Mouse (Mus musculus) inflammation-experienced regulatory T-cells, adult 6 months (primary cell): ENCODE results near the gene Map4. TPM values are rescaled to one million over a fixed set of nuclear protein-coding genes. Genes with fewer than 3 reads are reported as not detected.

Source experiments
- ATAC-seq: one replicate; pipeline ENCODE4 v1.8.0; 2017
- polyA plus RNA-seq, 3 experiments: library from polyadenylated mRNA; unstranded; fragments of 100-300 nt; shearing (Covaris generic); gene quantifications; one replicate each; pipeline ENCODE4 v1.2.1; 2017

The Map4 gene
- 10 to 100 TPM; 32.9 to 44.2 (median 35.5) TPM for polyA plus RNA-seq

DNA sequence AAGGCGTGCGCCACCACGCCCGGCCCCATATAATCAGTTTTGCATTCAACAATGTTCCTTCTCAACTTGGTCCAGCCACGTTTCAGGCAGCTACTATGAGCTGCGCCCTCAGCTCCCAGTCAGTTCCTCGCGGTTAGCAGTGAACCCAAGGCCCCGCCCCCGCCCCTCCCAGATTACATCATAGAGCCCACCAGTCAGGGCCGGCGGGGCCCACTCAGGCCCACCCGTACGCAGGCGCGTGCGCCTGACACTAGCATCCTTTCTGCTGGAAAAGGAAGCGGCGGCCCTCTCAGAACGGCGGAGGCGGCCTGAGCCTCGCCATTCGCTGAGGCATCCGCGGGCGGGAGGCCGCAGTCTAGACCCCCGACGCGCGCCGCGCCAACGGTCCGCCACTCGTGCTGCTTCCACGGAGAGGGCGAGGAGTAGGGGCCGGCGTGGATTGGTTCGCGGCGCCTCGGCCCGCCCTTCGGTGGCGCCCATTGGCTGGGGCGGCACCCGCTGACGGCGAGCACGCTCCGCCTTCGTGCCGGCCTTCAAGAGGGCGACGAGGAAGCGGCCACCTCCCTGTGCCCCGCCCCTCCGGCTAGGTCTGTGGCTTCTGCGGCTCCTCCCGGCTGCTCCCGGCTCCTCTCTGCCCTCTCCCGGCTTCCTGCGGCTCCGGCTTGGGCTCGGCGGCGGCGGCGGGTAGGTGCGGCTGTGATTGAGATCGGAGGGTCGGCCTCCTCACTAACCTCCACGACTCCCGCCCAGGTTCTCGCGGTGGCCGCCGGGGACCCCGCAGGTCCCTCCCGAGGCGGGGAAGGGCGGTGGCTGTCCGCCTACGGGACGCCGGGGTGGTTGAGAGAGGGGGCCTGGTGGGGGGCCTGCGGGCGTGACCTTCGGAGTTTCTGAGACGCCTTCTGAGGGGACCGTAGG, at the start of gene Map4:
TSS of gene Map4 (plus strand) at position 204 of the 915 bp plus-strand sequence.
- peak; percentile 85 for ATAC-seq

DNA sequence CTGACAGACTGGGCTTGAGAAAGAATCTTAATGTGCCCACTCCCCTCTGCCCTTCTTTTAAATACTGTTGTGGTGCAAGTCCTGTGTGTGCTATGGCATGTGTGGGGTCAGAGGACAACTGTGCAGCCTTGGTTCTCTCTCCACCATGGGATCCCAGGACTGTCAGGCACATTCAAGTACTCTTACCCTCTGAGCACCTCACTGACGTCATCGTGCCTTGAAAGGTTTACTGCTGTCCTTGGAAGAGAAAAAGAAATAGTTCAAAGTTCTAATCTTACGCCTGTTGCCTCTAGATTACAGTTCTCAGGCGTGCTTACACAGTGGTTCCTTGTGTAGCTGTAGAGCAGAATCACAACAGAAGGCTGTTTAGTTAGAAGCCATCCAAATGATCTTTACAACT, 45.0 kb upstream of the Map4 start:
- ATAC-seq: no peak

DNA sequence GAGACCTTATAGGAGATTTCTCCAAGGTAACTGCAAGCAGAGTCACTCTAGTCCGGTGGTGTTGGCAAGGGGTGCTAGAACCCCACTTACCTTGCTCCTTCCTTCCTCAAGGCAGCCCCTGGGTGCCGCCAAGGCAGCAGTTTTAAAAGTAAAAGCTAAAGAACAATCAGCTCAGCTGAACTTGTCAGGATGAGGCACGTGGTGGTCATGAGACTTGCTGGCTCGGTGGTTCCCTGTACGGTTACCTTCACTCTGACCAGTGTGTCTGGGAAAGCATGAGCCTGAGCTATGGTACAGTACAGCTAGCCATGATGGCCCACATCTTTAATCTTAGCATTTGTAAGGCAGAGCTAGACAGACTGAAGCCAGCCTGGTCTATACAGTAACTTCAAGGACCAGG, 43.9 kb upstream of the Map4 start:
- no peak for ATAC-seq

- ATAC-seq: no peak
These were observed 39.8 kb upstream of the Map4 start for GRCm38 (mm10) chr9:109891501-109891900.

GRCm38 (mm10) chr9:109892651-109893250, 38.5 kb upstream of the Map4 start:
- ATAC-seq: peak; percentile 35

- ATAC-seq: peak; percentile 67
These were observed 36.7 kb upstream of the Map4 start for GRCm38 (mm10) chr9:109894413-109895090.

DNA sequence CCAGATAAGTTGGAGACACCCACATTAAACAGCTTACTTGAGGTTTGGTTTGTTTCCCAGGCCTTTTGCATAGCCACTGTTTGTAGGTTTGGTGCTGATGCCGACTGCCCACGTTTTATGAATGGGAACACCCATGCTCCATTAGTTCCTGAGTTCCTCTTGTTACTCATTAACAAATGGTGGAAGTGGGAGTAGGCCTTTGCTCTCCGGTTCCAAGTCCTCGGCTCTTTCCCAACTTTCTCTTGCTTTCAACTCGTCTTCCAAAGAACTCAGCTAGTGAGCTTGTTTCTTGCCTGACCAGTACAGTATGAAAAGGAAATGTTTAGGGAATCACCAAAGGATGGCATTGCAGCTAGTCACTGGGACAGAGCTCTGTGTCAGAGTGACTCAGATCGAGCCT, 35.7 kb upstream of the Map4 start:
- ATAC-seq: no peak

DNA sequence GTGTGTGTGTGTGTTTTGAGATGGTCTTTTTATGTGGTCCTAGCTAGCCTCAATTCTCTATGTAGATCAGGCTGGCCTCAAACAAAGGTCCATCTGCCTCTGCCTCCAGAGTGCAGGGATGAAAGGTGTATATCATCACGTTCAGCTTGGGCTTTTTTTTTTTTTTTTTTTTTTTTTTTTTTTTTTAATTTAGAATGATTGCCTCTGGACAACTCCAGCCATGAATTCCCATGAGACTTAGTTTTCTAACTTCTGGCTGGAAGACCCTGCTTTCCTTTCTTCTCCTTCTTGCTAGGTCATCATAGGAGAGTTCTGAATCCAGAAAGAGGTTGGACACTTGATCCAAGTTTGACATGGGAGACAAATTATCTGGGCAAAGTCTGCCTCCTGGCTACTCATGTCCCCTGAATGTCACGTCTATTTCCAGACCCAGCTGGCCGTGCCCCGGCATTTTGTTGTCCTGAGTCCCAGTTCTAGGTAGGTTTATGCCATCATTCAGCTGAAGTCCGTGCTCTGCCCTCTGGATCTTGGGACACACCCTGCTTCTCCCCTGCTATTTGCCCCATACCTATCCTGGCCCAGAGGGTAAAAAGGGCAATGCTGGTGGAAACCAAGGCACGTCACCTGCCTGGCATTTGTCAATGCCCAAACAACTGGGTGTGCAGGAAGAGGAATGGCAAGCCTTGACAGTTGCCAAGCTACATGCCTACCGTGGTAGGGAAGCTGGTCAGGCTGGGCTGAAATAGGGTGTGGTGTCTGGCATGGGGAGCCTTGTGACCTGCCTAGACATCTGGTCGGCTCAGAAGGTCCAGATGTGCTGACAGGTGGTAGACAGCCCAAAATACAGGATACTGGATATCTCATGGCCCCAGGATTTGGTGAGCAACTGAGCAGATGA, 34.8 kb upstream of the Map4 start:
- ATAC-seq: no peak

GRCm38 (mm10) chr9:109898027-109898426, 33.2 kb upstream of the Map4 start:
- ATAC-seq: no peak

DNA sequence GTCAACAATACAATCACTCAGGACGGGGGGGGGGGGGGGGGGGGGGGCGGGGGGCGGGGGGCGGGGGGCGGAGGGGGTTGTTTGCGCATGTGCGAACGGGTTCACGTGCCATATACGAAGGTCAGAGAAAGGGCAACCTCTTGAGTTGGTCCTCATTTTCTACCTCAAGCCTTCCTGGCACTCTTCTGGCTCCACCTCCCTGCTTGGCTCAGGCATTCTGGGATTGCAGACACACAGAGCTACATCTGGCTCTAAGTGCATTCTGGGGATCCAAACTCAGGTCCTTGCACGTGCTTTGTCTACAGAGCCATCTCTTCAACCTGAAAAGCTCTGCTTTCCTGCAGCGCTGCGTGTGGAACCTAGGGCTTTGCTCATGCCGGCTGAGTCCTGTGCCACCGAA, 31.9 kb upstream of the Map4 start:
- no peak for ATAC-seq

DNA sequence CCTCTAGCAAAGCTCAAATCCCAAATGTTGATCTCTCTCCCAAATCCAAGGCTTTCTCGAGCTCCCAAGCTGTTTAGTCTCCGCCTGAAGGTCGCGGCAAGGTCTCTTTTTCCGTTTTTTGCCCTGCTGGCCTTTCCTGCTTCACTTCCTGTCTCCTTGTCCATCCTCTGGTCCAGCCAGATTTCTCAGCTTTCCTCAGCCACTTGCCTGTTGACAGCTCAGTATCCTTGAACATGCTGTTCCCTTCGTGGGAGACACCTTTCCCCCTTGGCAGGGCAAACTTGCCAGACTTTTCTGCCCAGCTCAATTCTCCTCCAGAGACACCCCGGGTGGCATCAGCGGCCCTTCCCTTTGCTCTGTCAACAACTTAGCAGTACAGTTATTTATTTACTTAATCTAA, 31.5 kb upstream of the Map4 start:
- ATAC-seq: no peak

GRCm38 (mm10) chr9:109900604-109901003, 30.7 kb upstream of the Map4 start:
- no peak for ATAC-seq

DNA sequence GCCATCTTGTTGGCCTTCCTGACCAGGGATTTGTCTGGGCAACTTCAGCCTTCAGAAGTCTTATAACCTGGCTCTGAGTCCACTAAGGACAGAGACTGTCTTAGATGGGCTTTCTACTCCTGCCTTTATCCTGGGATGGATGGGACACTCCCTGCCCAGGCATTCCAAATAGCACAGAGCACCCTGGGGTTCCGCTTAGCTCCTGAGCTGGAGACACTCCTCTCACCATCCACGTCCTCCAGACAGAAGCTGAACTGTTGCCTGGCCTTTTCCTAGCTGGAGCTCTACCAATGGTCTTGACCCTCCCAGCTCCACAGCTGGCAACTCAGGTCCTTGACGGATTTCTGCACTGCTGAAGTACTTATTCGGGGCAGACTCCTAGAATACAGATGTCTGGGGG, 29.0 kb upstream of the Map4 start:
- no peak for ATAC-seq

DNA sequence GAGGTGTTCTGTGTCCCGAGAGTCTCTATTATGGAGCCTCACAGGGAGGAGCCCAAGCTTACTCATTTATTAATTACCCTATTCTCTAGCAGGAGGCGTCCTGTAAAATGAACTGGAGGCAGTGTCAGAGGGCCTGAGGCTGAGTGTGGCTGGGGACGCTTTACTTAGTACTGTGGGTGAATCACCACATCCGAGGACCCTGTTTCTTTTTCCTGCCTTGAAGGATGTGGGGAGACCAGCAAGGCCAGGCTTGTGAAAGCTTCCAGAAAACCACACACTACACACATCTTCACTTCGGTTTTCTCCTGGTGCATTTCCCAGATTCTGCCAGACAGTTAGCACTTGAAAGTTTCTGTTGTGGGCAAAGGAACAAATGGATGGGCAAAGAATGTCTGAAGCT, 28.5 kb upstream of the Map4 start:
- ATAC-seq: no peak

- no peak for ATAC-seq
These were observed 24.0 kb upstream of the Map4 start for GRCm38 (mm10) chr9:109907300-109907699.

- ATAC-seq: no peak
These were observed 23.3 kb upstream of the Map4 start for GRCm38 (mm10) chr9:109907774-109908465.

GRCm38 (mm10) chr9:109909102-109909501, 22.2 kb upstream of the Map4 start:
- ATAC-seq: no peak

GRCm38 (mm10) chr9:109909926-109910325, 21.3 kb upstream of the Map4 start:
- no peak for ATAC-seq

GRCm38 (mm10) chr9:109911779-109912178, 19.5 kb upstream of the Map4 start:
- ATAC-seq: no peak

- no peak for ATAC-seq
These were observed 16.9 kb upstream of the Map4 start for GRCm38 (mm10) chr9:109914269-109914926.

- ATAC-seq: no peak
These were observed 13.3 kb upstream of the Map4 start for GRCm38 (mm10) chr9:109917931-109918330.
